Mouse (Mus musculus) liver, postnatal 0 days (tissue): ENCODE measurements around the gene Tnrc6a.

ENCODE experiments used
- CTCF ChIP-seq: sonication (generic); IDR thresholded peaks from 2 replicates; pipeline ENCODE4 v1.5.1; 2016; ENCODE audit warnings: antibody characterized with exemption, low read depth
- EP300 ChIP-seq: IDR thresholded peaks from 2 replicates; pipeline ENCODE4 v1.6.1; 2016; ENCODE audit warnings: antibody characterized with exemption, low read depth, mild to moderate bottlenecking

DNA sequence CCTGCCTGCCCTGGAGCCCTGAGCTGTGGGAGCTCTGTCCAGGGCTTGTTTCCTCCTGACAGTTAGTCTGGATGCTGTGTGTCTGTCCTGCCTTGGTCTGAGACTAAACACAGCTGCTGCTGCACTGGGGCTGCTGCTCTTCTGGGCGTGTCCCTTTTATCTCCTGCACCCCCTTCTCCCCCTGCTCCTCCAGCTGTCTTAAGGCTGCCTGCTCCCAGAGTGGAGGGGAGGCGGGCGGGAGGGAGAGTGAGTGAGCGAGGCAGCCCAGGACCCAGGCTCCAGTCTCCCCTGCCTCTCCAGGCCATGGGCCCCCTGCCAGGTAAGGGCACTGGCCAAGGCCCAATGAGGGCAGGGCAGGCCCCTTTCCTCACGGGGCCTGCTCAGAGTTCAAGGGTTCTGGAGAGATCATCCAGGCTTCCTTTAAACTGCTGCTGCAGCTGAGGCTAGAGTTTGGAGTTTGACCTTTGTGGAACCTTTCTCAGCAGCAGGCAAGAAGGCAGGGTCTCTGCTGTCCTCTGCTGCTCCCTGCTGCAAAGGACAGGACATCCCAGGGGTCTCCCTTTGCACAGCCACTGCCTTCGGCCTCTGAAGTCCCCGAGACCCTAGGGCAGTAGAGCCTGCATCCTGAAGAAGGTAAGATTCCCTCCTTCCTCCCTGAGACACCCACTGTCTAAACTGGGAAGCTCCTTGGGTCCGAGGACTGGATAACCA is 90.8 kb downstream of the Tnrc6a start, which contains the start of gene Slc5a11:
- TF ChIP-seq CTCF (no peak), EP300 (no peak)
